Mouse (Mus musculus) 416B (cell line): Measurements from ENCODE around the gene Gpr62.

ENCODE experiments used
- DNase-seq: peaks from one replicate; pipeline ENCODE4 v3.0.0; 2011; ENCODE audit warnings: low read depth

The Gpr62 gene

DNA sequence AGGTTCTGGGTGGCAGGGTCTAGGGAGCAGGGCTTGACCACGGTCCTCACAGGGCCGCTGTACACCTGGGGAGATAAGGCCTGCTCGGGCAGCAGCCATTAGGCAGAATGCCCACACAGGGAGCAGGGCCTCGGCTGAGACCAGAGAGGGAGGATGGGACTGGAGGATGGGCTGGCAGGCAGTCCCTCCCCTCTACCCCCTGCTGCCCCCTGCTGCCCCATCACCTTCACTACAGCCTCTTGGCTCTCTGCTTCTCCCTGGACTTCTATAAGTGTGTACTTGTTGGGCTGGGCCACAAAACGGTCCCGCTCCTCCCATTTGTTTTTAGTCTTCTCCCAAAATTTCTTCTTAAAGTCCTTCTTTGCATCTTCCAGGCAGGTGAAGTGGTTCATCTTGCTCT lies 8.7 kb upstream of the Gpr62 start:
- peak; percentile 91 for DNase-seq

DNA sequence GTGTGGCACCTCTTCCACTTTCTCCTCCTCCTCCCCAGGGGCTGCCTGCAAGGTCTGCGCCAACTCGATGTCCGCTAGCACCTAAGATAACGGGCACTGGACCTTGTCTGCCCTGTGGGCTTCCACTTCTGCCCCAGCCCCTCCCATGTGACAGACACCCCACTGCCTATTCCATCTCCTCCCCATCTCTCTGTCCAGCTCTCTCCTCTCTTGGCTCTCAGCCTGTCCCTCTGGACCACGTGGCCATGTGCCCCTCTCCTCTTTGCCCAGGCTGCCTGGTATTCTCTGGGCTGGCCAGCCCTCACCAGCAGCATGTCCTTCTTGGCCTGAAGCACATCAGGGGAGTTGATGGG lies 8.0 kb upstream of the Gpr62 start:
- no peak for DNase-seq

DNA sequence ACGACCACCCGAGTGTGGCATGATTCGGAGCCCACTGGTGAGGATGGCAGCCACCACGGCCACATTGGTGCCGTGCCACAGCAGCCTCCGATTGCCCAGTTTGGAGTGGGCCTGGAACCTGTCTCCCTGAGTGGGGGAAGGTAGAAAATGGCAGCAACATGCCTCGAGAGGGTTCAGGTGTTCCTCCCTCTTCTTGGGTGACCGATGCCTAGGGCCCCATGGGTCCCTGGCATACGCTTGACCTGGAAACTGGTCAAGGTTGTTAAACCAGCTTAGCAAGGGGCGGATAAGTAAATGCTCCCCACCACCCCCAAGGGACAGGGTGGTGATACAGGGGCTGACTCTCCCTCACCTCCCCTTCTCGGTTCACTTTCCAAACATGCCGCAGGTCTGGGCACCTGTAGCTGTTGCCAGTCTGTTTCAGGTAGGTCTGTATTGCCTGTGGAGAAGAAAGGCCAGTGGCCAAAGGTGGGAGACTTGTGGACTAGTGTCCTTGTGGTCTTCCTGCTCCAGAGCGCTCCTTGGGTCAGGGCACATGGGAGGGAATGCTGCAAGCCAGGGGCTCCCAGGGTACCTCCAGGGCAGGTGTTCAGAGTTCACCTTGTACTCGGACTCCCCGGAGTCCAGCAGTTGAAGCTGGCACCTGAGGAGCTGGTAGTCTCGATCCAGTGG lies 7.5 kb upstream of the Gpr62 start:
- no peak for DNase-seq

DNA sequence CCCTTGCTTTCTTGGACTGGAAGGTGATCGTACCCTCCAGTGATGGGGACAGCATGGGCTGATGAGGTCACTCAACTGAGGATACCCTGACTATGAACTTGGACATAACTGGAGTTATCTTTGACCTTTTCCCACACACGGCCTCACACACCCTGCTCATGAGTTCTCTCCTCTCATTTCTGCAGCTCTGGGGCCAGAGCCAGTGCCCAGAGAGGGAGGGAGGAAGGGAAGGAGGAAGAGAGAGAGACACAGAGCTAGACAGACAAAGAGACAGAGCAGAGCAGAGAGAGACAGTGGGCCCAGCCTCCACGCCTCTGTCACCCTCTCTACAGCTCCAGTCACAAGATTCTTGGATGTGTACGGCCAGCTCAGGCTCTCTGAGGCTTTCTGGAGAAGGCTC lies 6.6 kb upstream of the Gpr62 start:
- DNase-seq = no peak

DNA sequence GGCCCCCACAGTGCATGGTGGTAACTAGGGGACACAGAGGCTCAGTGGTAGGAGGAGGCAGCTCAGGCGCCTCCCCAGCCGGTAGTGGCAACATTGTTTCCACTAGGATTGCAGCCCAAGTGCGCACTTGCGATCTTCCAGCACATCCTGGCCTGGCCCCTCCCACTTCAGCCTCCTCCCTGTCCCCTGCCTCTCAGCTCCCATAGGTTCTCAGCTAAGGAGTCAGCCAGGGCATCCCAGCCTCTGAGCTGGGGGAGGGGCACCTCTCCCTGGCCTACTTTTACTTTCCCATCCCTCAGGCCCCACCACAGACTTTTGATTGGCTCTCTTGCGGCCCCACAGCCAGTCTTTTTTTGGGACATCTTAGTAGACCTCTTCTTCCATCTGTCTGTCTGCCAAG lies 6.2 kb upstream of the Gpr62 start:
- no peak for DNase-seq

DNA sequence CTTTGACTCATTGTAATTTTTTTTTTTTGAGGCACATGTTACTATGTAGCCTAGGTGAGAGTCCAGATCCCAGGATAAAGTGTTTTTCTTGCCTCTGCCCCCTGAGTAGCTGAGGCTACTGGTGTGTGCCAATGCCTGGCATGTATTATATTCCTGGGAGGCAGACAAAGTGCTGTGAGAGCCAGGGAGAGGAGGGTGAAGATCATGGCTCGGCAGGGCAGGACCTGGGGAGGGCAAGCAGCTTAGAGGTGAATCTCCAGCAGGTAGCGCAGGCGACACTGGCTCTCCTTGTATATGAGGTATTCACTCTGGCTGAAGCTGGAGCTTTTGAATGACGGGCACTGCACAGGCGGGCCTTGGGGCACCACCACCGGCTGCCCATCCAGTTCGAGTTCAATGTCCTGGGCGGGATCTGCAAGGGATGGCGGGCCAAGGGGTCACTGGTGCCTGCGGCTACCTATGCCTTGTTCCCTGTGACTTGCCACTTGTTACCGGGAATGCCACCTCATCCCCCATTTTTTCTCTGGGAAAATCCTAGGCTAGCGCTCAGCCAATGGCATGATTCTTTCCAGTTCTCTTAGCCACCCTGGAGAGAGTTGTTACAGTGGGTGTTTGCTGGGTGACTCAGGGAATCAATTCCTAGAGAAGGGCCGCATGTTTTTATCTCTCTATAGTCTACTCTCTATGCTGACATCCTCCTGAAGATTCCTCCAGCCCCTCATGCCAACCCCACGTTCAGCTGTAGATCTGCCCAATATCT lies 5.4 kb upstream of the Gpr62 start:
- no peak for DNase-seq

DNA sequence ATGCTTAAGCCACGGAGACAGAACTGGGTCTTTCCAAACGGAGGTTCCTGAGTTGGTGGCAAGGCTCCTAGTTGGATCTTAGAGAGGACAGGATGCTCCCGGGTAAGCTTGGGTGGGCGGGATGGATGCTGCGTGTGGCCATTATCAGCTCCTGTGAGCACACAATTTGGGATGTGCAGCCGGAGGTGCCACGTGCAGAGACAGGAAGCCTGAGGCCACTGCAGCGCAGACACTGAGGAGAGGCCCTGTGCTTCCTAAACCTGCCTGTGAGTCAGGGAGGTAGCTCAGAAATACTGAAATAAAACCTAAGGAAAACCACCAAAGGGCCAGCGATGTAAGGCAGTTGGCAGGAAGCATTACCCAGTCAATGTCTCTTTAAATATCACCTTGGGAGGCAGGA lies 4.0 kb upstream of the Gpr62 start:
- peak; percentile 64 for DNase-seq

DNA sequence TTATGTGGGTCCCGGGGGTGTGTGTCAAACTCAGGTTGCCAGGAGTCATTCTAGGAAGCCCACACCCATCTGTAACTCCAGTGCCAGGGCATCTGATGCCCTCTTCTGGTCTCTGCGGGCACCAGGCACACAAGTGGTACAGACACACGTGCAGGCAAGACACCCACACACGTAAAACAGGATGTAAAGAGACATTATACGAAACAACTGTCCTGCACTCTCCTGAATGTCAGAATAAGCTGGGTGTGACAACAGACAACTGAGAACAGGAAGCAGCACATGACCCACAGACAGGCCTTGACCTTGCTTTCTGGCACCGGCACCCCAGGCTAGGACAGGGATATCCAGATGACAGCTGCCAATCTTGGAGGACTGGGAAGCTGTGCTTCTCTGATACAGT lies 3.6 kb upstream of the Gpr62 start:
- DNase-seq = peak; percentile 74

DNA sequence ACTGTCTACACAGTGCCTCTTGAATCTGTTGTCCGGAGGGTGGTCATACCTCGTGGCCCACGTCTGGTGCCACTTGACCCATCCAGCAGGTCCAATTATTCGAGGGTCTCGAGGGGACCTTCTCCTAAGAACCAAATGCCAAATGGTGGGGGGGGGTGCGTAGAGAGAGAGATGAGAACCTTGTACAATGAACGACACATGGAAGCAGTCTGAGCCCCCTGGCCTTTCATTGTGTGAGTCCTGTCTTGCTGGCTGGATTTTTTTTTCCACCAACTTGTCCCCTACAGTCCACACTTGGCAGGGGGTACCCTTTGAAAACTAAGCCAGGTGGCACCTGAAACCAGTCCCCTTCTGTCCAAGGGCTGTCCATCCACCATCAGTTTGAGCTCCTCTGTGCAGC lies 2.0 kb upstream of the Gpr62 start:
- DNase-seq = no peak

DNA sequence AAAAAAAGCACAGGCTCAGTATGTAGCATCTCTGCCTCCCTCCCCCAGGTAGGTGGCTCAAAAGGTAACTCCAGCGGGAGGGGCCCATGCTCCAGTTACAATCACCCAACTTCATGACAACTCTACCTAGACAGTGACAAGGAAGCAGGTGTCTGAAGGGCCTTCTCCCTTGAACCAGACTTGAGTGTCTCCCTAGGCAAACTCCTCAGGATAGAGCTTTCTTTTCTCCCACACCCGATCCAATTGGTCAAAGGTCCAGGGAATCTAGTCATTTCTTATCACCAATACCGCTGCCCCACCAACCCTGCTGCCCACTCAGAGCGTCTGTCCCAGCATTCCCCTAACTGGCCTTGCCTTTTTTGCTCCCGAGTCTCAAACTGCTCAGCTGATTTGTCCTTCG lies 983 bp upstream of the Gpr62 start:
- DNase-seq = no peak

DNA sequence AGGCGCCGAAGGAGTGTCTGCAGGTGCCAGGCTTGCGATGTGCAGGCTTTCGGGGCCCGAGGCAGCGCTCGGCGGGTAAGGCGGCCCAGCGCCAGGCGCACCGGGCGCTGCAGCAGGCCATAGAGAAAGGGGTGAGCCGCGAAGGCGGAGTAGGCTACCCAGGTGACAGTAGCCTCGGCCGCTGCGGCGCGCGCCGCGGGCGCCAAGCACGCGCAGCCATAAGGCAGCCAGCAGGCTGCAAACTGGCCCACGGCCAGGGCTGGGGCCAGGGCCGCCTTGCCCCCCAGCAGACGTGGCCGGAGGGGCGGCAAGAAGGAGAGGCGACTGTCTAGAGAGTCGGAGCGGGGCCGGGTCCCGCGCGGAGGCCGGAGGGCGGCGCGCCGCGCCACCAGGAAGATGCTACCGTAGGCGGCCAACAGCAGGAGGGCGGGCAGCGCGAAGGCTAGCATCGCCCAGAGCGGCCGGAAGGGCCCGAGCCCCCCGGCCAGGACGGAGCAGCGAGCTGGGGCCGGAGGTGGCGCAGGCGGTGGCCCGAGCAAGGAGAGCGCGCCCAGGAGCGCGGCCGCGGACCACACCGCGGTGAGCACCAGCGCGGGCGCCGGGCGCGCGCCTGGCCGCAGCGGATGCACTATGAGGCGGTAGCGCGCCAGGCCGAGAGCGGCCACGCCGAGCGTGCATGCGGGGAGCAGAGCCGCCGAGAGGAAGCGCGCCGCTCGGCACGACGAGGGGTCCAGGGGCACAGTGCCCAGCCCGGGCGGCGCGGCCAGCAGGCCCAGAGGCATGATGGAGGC lies 792 bp downstream of the Gpr62 start:
- no peak for DNase-seq

DNA sequence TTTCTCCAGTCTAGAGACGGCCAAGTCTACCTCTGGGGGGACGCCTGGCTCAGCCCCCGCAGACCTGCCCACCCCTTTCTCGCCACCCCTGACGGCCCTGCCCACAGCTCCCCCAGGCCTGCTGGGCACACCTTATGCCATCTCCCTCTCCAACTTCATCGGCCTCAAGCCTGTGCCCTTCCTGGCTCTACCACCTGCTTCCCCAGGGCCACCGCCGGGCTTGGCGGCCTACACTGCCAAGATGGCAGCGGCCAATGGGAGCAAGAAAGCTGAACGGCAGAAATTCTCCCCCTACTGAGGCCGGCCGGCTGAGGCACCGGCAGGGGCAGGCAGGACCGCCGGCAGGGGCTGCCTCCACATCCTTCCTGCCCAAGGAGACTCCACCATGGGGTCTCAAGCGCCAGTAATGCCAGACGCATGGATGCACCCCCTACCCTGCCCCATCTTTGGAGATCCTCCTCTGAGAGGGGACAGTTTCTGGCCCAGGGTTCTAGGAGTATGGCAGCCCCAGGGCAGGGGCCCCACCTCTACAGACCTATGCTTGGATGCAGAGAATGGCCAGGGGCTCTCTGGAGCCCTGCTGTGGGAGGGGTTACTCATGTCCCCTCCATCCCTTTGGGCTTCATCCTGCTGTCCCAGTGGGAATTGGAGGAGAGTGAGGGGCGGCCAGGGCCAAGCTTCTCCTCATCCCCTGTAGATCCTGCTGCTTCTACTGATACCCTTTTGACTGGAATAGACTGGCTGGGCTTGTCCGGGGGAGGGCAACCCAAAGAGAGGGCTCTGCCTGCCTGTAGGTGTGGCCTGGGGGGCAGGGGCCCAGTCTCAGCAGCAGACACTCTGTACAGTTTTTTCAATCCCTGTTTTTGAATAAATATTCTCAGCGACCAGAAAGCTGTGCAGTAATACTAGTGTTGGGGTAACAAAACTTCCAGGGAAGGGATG lies 2.3 kb downstream of the Gpr62 start:
- DNase-seq = no peak

DNA sequence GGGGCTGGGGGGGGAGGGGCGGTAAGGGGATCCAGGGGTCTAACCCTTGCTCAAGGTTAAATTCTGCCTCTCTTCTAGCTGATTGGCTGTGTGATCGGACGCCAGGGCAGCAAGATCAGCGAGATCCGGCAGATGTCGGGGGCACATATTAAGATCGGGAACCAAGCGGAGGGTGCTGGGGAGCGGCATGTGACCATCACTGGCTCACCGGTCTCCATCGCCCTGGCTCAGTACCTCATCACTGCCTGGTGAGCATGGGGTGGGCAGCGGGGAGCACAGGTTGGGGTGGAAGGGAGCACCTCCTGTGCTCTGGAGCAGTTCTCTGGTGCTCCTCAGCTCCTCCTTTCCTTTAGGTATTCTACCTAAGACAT lies 3.3 kb downstream of the Gpr62 start:
- no peak for DNase-seq

DNA sequence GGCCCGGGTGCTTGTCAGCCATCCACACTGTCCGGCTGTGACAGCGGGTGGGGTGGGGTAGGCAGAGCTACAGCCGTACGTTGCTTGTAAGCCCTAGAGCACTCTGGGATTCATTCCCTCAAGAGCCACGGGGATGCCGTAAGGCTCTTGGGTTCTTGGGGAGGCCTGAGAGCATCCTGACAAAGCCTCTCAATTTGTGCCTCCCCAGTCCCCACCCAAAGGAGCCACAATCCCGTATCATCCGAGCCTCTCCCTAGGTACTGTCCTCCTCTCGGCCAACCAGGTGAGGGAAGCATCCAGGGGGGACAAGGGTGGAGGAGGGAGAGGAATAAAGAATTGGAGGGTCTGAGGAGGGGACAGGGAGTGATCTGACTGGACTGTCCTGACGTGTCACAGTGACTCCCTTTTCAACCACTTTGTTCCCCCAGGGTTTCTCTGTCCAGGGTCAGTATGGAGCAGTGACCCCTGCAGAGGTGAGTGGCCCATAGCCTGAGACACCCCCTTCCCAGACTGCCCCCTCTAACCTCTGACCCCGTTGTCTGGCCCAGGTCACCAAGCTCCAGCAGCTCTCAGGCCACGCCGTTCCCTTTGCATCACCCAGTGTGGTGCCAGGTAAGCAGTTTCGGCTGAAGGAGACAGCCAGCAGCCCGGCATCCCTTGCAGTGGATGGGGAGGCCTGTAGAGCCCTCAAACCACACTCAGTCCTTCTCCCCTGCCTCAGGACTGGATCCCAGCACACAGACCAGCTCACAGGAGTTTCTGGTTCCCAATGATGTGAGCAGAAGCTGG lies 3.9 kb downstream of the Gpr62 start:
- no peak for DNase-seq

DNA sequence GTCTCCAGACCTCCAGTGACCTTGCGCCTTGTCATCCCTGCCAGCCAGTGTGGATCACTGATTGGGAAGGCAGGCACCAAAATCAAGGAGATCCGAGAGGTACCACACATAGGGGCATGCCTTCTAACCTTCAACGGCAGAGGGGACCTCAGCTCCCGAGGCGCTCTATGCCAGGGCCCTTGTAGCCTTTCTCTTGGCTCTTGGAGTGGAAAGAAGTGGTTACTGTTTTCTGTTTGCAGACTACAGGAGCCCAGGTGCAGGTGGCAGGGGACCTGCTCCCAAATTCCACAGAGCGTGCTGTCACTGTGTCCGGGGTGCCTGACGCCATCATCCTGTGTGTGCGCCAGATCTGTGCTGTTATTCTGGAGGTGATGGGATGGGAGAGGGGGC lies 4.7 kb downstream of the Gpr62 start:
- DNase-seq = no peak

DNA sequence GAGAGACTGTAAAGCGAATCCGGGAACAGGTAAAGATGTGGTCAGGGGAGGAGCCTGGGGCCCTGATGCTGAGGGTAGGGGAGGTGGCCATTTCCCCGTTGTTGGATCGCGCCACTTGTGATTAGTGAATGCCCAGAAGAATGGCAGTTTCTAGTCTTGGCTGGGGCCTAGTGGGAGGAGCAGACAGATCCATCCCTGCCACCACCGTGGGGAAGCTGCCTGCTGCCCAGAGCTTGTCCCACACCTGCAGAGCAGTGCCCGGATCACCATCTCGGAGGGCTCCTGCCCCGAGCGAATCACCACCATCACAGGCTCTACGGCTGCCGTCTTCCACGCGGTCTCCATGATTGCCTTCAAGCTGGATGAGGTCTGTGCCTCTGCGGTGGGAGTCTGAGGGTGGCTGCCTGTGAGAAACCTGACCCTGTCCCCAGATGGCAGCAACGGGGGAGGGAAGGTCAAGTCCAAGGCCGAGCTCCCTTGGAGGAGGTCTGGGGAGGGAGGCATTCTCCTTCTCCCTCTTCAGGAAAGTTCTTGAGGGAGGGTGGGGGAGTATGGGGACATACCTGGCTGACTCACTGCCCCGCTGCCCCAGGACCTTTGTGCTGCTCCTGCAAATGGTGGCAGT lies 5.2 kb downstream of the Gpr62 start:
- no peak for DNase-seq

DNA sequence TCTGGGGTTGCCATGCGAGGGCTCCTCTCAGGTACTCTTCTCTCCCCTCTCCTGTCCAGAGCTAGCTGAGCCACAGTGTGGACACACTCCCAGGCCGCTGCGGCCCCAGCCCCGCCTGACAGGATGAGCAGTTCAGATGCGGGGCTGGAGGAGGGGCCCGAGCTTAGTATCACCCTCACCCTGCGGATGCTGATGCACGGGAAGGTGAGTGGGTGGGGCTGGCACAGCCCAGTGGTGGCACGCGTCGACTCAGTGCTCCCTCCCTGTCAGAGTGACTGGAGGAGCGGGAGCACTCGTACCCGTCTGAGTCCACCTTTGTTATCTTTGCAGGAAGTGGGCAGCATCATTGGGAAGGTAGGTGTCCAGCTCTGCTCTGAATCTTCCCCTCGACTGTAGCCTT lies 5.8 kb downstream of the Gpr62 start:
- no peak for DNase-seq

DNA sequence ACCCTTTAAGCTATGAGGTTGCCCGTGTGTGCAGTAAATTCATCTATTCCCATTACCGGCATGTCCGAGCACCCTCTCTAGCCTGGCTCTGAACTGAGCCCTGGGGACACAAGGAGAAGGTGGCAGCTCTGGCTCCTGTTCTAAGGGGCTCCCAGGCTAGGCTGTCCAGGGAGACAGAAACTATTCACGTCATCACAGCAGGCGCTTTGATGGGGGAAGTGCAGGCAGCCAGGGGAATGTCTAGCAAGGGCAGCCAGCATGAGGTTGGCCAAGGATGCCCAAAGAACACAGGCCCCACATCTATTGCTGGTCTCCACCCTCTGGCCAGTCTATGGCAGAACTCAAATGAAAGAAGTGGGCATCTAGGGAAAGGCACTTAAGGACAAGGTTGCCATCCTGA lies 7.8 kb downstream of the Gpr62 start:
- no peak for DNase-seq

DNA sequence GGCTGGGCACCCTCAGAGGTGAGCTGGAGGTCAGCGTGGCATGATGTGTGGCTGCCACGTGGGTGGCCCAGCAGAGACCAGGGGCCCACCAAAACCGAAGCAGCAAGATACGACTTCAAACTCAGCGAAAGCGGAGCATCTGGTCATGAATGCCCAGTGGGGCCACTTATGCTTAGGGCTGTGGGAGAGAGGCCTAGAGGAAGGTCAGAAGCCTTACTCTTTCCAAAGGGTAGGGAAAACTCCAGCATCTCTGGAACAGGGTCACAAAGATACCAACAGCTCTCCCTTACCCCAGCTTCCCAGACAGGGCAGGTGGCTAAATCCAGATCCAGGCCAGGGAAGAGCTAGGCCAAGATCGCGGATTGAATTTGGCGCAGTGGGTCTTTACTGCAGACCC lies 8.6 kb downstream of the Gpr62 start:
- no peak for DNase-seq

DNA sequence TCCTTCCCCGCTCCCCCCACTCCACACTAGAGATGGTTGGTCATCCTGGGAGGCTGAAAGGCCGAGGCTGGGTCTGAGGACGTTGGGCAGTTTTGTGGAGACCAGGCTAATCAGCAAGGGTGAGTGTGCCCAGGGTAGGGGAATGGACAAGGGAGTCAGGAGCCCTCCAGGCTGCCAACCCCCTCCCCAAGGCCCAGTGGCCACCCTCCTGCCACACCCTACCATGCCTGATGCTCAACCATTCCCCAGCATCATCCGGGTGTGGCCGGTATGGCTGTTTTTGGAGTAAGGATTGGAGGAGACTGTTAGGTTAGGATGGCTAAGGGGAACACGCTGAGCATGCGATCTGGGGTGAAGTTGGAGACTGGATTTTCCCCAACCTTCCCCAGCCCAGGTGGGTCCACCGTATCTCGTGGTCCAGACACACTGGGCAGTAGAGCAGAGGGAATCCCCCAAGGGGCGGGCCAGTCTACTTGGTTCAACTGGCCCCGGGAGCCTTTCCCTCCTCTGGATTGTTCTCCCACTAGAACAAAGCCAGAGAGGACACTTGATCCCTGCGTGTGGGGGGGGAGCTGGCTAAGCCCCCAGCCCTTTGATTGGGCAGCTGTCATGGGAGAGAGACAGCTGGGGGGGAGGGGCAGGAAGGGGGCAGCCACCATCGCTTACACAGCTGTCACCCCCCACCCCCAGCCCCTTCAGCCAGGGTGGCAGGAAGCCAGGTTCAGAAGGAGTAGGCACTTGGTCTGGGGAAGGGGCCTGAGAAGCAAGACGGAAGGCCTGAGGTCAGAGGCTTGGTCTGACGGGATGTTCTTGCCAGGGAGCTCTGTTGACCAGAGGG lies 9.2 kb downstream of the Gpr62 start:
- no peak for DNase-seq
